Mouse (Mus musculus): ENCODE data around the gene Vmn1r231. TPM values are rescaled to one million over a fixed set of nuclear protein-coding genes. Genes with fewer than 3 reads are reported as not detected.

Vmn1r231 gene
- not detected in 2 replicates for polyA plus RNA-seq (2011; ENCODE audit: insufficient read depth, insufficient read length, low read depth, missing spikeins)

GRCm38 (mm10) chr17:20904991-20905390, at the start of gene Vmn1r231:
TSS of gene Vmn1r231 (minus strand) at chr17:20905091.
- Histone ChIP-seq H3K4me3 (ENCODE audit: low read depth, low read length) (no peak within 1 kb of the TSS), H3K36me3 (ENCODE audit: control insufficient read depth, insufficient read depth, low read length, poor library complexity, severe bottlenecking) (no peaks in the 10 kb centered on the region), H3K27ac (ENCODE audit: insufficient read depth, low read length) (no peak within 1 kb of the TSS), H3K9me3 (replicated peaks; ENCODE audit: control insufficient read depth, insufficient read depth, low read length, poor library complexity, severe bottlenecking) (no peaks in the 10 kb centered on the region), H3K27me3 (ENCODE audit: control insufficient read depth, insufficient read depth, low read length, poor library complexity, severe bottlenecking) (no peaks in the 10 kb centered on the region), H3K4me1 (ENCODE audit: control insufficient read depth, insufficient read depth, low read length) (no peaks in the 10 kb centered on the region), H3K9ac (ENCODE audit: low read depth, poor library complexity, severe bottlenecking) (no peak within 1 kb of the TSS)
- TF ChIP-seq EP300 (IDR thresholded peaks at IDR 0.05; ENCODE audit: insufficient read depth, low read depth, low read length) (no peak), CTCF (IDR thresholded peaks at IDR 0.05; ENCODE audit: low read depth, low read length) (no peak), POLR2A (IDR thresholded peaks at IDR 0.05; ENCODE audit: insufficient read depth, low read length) (no peak)

GRCm38 (mm10) chr17:20946636-20947035, 41.7 kb upstream of the Vmn1r231 start:
- H3K9ac ChIP-seq (ENCODE audit: low read depth, poor library complexity, severe bottlenecking) = peak overlapping the region; percentile 71

GRCm38 (mm10) chr17:20946026-20946565, 41.2 kb upstream of the Vmn1r231 start:
- TF ChIP-seq CTCF (IDR thresholded peaks at IDR 0.05; ENCODE audit: low read depth, low read length) (no peak), POLR2A (IDR thresholded peaks at IDR 0.05; ENCODE audit: insufficient read depth, low read length) (no peak), EP300 (IDR thresholded peaks at IDR 0.05; ENCODE audit: insufficient read depth, low read depth, low read length) (no peak)
- Histone ChIP-seq H3K27me3 (ENCODE audit: control insufficient read depth, insufficient read depth, low read length, poor library complexity, severe bottlenecking) (no peaks in the 10 kb centered on the region), H3K27ac (ENCODE audit: insufficient read depth, low read length) (peak overlapping the region; percentile 77), H3K4me3 (ENCODE audit: low read depth, low read length) (peak overlapping the region; percentile 93), H3K9ac (ENCODE audit: low read depth, poor library complexity, severe bottlenecking) (peak overlapping the region; percentile 71), H3K4me1 (ENCODE audit: control insufficient read depth, insufficient read depth, low read length) (peaks cover 1% of the 10 kb centered on the region), H3K36me3 (ENCODE audit: control insufficient read depth, insufficient read depth, low read length, poor library complexity, severe bottlenecking) (peaks cover 3% of the 10 kb centered on the region; the same call in 1 of the 2 replicates), H3K9me3 (replicated peaks; ENCODE audit: control insufficient read depth, insufficient read depth, low read length, poor library complexity, severe bottlenecking) (no peaks in the 10 kb centered on the region)

More at GRCm38 (mm10) chr17:20946636-20947035, 41.7 kb upstream of the Vmn1r231 start:
- no peak for TF ChIP-seq EP300 (IDR thresholded peaks at IDR 0.05; ENCODE audit: insufficient read depth, low read depth, low read length)
- TF ChIP-seq POLR2A (IDR thresholded peaks at IDR 0.05; ENCODE audit: insufficient read depth, low read length) = no peak
- TF ChIP-seq CTCF (IDR thresholded peaks at IDR 0.05; ENCODE audit: low read depth, low read length) = no peak
- Histone ChIP-seq H3K4me3 (ENCODE audit: low read depth, low read length) (peak overlapping the region; percentile 93), H3K27me3 (ENCODE audit: control insufficient read depth, insufficient read depth, low read length, poor library complexity, severe bottlenecking) (no peaks in the 10 kb centered on the region), H3K9me3 (replicated peaks; ENCODE audit: control insufficient read depth, insufficient read depth, low read length, poor library complexity, severe bottlenecking) (no peaks in the 10 kb centered on the region), H3K36me3 (ENCODE audit: control insufficient read depth, insufficient read depth, low read length, poor library complexity, severe bottlenecking) (peaks cover 7% of the 10 kb centered on the region), H3K4me1 (ENCODE audit: control insufficient read depth, insufficient read depth, low read length) (peaks cover 1% of the 10 kb centered on the region), H3K27ac (ENCODE audit: insufficient read depth, low read length) (peak overlapping the region; percentile 77; the same call in 1 of the 2 replicates)

- no peaks in the 10 kb centered on the region for H3K9me3 ChIP-seq (replicated peaks; ENCODE audit: control insufficient read depth, insufficient read depth, low read length, poor library complexity, severe bottlenecking)
- H3K27me3 ChIP-seq (ENCODE audit: control insufficient read depth, insufficient read depth, low read length, poor library complexity, severe bottlenecking) = no peaks in the 10 kb centered on the region
- peaks cover 1% of the 10 kb centered on the region for H3K4me1 ChIP-seq (ENCODE audit: control insufficient read depth, insufficient read depth, low read length)
- no peaks in the 10 kb centered on the region for H3K36me3 ChIP-seq (ENCODE audit: control insufficient read depth, insufficient read depth, low read length, poor library complexity, severe bottlenecking)
- peak within 1 kb of the TSS; percentile 81 for H3K27ac ChIP-seq (ENCODE audit: insufficient read depth, low read length)
- H3K4me3 ChIP-seq (ENCODE audit: low read depth, low read length) = peak within 1 kb of the TSS; percentile 93
- TF ChIP-seq CTCF (IDR thresholded peaks at IDR 0.05; ENCODE audit: low read depth, low read length) (no peak), POLR2A (IDR thresholded peaks at IDR 0.05; ENCODE audit: insufficient read depth, low read length) (peak; percentile 60)
- H3K9ac ChIP-seq (ENCODE audit: low read depth, poor library complexity, severe bottlenecking) = peak within 1 kb of the TSS; percentile 83
Measured at GRCm38 (mm10) chr17:20944985-20945891, 40.3 kb upstream of the Vmn1r231 start, which contains the start of gene Ppp2r1a. TSS of gene Ppp2r1a (plus strand) at chr17:20945311.

GRCm38 (mm10) chr17:20944226-20944625, 39.3 kb upstream of the Vmn1r231 start:
- no peak for TF ChIP-seq CTCF (IDR thresholded peaks at IDR 0.05; ENCODE audit: low read depth, low read length)
- TF ChIP-seq EP300 (IDR thresholded peaks at IDR 0.05; ENCODE audit: insufficient read depth, low read depth, low read length) = no peak
- no peak for TF ChIP-seq POLR2A (IDR thresholded peaks at IDR 0.05; ENCODE audit: insufficient read depth, low read length)
- Histone ChIP-seq H3K4me1 (ENCODE audit: control insufficient read depth, insufficient read depth, low read length) (peaks cover 1% of the 10 kb centered on the region), H3K27me3 (ENCODE audit: control insufficient read depth, insufficient read depth, low read length, poor library complexity, severe bottlenecking) (no peaks in the 10 kb centered on the region), H3K4me3 (ENCODE audit: low read depth, low read length) (peak overlapping the region; percentile 81), H3K27ac (ENCODE audit: insufficient read depth, low read length) (peak overlapping the region; percentile 81), H3K9me3 (replicated peaks; ENCODE audit: control insufficient read depth, insufficient read depth, low read length, poor library complexity, severe bottlenecking) (no peaks in the 10 kb centered on the region), H3K9ac (ENCODE audit: low read depth, poor library complexity, severe bottlenecking) (peak overlapping the region; percentile 83), H3K36me3 (ENCODE audit: control insufficient read depth, insufficient read depth, low read length, poor library complexity, severe bottlenecking) (no peaks in the 10 kb centered on the region)
